Mouse (Mus musculus): ENCODE measurements at regions not wholly inside any gene's neighbourhood (a gene's known extent, or its start where the extent isn't known, plus 50 kb on each side); places are given as distances from the start of the nearest gene placed in this dataset.
"Not testable (repeated sequence)": the region's sequence is repeated elsewhere in the genome, so short reads cannot be mapped to it uniquely, and the experiment has no call there.

DNA sequence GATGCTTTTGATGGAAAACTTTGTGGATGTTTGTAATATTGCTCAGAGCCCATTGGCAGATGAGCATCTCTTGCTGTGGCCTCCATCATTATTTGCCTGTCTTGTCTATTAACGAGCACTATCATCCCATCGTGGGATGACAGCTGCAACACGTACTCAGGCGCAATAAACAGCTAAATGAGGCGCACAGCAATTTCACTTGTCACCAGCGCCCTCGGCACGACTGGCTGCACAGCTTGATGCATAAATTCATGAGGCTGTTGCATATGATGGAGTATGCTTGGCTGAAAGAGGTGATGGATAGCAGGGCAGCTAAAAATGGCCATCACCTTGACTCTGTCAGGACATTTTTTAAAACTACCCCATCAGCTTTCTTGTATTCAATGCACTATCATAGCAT, 853.1 kb upstream of the Pou3f2 start:
- no peaks in the 10 kb centered on the region for H3K27me3 ChIP-seq (replicated peaks; ENCODE audit: control insufficient read depth, insufficient read depth, low read length)
- DNase-seq (ENCODE audit: low spot score) (peak; percentile 8), ATAC-seq (ENCODE audit: low read depth) (no peak)
- H3K36me3 ChIP-seq (ENCODE audit: control insufficient read depth, insufficient read depth, low read length), result no peaks in the 10 kb centered on the region
- H3K4me2 ChIP-seq (ENCODE audit: low read depth, low read length), result no peak overlapping the region
- H3K4me3 ChIP-seq (ENCODE audit: low read depth, low read length), result no peak overlapping the region
- no peak overlapping the region for H3K27ac ChIP-seq (replicated peaks; ENCODE audit: low read depth, low read length)
- H3K9ac ChIP-seq (ENCODE audit: low read depth, low read length), result no peak overlapping the region
- 75% methylated on average over 8 of the region's 8 CpGs for WGBS
- no peaks in the 10 kb centered on the region for H3K9me3 ChIP-seq (ENCODE audit: control insufficient read depth, low read length)
- no peaks in the 10 kb centered on the region for H3K4me1 ChIP-seq (ENCODE audit: control insufficient read depth, insufficient read depth, low read length)

DNA sequence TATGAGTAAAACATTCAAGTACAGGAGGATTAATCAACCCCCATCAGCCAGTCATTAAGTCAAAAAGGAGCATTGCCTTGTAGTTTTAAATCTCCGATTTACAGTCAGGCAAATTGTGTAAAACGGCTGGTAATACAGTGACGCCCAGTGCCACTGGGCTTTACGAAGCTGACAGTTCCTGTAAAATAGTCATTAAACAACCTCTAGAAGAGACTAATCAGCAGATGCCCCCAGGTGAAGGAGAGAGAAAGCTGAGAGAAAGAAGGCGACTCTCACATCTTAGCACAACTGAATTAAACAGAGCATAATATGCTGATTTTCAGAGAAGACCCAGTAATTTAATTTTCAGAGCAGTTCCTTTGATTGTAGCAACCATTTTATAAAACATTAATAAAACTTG, 850.3 kb upstream of the Pou3f2 start:
- Histone ChIP-seq H3K27me3 (replicated peaks; ENCODE audit: control insufficient read depth, insufficient read depth, low read length) (no peaks in the 10 kb centered on the region), H3K9me3 (ENCODE audit: control insufficient read depth, low read length) (no peaks in the 10 kb centered on the region), H3K27ac (replicated peaks; ENCODE audit: low read depth, low read length) (no peak overlapping the region), H3K9ac (ENCODE audit: low read depth, low read length) (no peak overlapping the region), H3K4me1 (ENCODE audit: control insufficient read depth, insufficient read depth, low read length) (no peaks in the 10 kb centered on the region), H3K4me3 (ENCODE audit: low read depth, low read length) (no peak overlapping the region), H3K36me3 (ENCODE audit: control insufficient read depth, insufficient read depth, low read length) (no peaks in the 10 kb centered on the region), H3K4me2 (ENCODE audit: low read depth, low read length) (no peak overlapping the region)
- ATAC-seq (ENCODE audit: low read depth) (no peak), DNase-seq (ENCODE audit: low spot score) (no peak)
- WGBS, result 72% methylated on average over 5 of the region's 5 CpGs

DNA sequence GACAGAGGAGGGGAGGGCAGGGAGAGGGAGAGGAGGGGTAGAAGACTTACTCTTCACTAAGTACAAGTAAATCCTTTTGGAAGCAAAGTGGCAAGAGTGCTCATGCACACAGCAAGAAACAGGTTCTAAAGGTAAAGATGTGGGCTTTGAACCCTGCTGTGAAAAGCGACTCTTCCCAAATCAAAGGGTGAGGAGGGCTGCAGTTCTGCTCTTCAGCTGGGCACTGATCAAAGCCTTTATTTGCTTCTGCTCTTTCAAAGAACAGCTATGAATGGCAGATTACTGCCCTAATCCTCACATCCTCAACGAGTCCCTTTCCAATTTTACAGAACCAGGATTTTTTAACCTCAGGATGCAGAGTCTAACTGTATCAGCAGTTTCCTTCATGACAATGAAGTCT, 812.5 kb upstream of the Pou3f2 start:
- ATAC-seq (ENCODE audit: low read depth) (no peak), DNase-seq (ENCODE audit: low spot score) (no peak)
- H3K4me3 ChIP-seq (ENCODE audit: low read depth, low read length), result no peak overlapping the region
- H3K9ac ChIP-seq (ENCODE audit: low read depth, low read length), result no peak overlapping the region
- no peaks in the 10 kb centered on the region for H3K36me3 ChIP-seq (ENCODE audit: control insufficient read depth, insufficient read depth, low read length)
- no peak overlapping the region for H3K27ac ChIP-seq (replicated peaks; ENCODE audit: low read depth, low read length)
- H3K4me1 ChIP-seq (ENCODE audit: control insufficient read depth, insufficient read depth, low read length), result no peaks in the 10 kb centered on the region
- no peaks in the 10 kb centered on the region for H3K9me3 ChIP-seq (ENCODE audit: control insufficient read depth, low read length)
- H3K27me3 ChIP-seq (replicated peaks; ENCODE audit: control insufficient read depth, insufficient read depth, low read length), result no peaks in the 10 kb centered on the region
- WGBS, result 22% methylated on average over 2 of the region's 2 CpGs
- H3K4me2 ChIP-seq (ENCODE audit: low read depth, low read length), result no peak overlapping the region

DNA sequence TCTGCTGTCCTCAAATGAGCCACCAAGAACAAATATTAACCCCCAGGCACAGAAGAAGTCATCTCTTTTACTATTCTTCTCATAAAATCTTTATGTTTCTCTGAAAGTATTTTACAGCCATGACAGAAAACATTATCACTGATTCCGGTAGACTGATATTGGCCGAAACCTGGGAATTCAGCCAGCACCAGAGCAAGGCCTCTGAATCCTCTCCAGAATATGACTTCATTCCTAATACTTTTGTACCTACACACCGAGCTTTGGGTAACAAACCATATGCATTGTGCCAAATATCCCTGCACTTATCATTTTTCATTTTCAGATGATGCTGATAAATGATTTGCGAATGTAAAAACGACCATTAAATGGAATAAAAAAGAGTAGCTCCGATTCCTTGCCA, 791.9 kb upstream of the Pou3f2 start:
- H3K9ac ChIP-seq (ENCODE audit: low read depth, low read length), result no peak overlapping the region
- H3K27me3 ChIP-seq (replicated peaks; ENCODE audit: control insufficient read depth, insufficient read depth, low read length), result no peaks in the 10 kb centered on the region
- H3K4me2 ChIP-seq (ENCODE audit: low read depth, low read length), result no peak overlapping the region
- no peaks in the 10 kb centered on the region for H3K4me1 ChIP-seq (ENCODE audit: control insufficient read depth, insufficient read depth, low read length)
- no peak overlapping the region for H3K27ac ChIP-seq (replicated peaks; ENCODE audit: low read depth, low read length)
- no peaks in the 10 kb centered on the region for H3K9me3 ChIP-seq (ENCODE audit: control insufficient read depth, low read length)
- no peaks in the 10 kb centered on the region for H3K36me3 ChIP-seq (ENCODE audit: control insufficient read depth, insufficient read depth, low read length)
- 63% methylated on average over 6 of the region's 6 CpGs for WGBS
- no peak overlapping the region for H3K4me3 ChIP-seq (ENCODE audit: low read depth, low read length)
- ATAC-seq (ENCODE audit: low read depth) (no peak), DNase-seq (ENCODE audit: low spot score) (peak; percentile 27)

DNA sequence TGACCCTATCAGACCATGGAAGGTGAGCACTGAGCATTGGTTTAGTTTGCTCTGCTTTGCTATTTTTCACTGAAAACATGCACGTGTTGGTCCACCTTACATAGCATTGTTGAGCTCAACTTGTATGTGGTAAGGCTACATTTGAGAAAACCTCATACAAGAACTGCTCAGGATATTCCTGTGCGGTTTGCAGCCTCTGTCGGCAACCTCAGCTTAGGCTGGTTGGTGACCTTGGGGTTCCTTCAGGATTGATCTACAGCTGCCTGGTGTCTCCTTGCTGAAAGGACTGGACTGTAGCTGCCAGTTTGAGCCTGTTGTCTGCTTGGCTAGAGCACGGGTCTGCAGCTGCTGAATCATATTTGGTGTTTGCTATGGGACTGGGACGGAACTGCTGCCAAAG, 787.0 kb upstream of the Pou3f2 start:
- 64% methylated on average over 5 of the region's 5 CpGs for WGBS
- ATAC-seq (ENCODE audit: low read depth), result no peak

DNA sequence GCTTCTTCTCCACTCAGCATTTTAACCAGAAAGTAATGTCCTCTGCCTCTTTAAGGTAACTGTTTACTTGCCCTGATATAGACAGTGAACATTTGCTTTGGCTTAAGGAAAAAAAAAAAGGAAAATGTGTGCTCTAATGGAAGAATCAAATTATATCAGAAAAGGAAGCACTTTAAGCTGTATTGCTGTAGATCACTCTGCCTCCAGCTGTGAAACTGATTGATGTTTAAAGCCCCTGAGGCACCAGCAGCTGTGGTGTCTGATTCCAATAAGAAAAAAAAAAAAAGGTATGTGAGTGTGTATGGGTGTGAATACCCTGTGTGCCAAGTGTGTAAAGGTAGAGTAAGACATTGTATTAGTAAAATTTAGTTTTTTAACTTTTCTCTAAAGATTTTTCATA, 783.8 kb upstream of the Pou3f2 start:
- no peak for ATAC-seq (ENCODE audit: low read depth)
- no peak overlapping the region for H3K27ac ChIP-seq (replicated peaks; ENCODE audit: low read depth, low read length)
- DNase-seq (ENCODE audit: low spot score), result peak; percentile 0
- H3K9me3 ChIP-seq (ENCODE audit: control insufficient read depth, low read length), result no peaks in the 10 kb centered on the region
- H3K4me2 ChIP-seq (ENCODE audit: low read depth, low read length), result no peak overlapping the region
- H3K4me1 ChIP-seq (ENCODE audit: control insufficient read depth, insufficient read depth, low read length), result no peaks in the 10 kb centered on the region
- no peak overlapping the region for H3K9ac ChIP-seq (ENCODE audit: low read depth, low read length)
- no peaks in the 10 kb centered on the region for H3K27me3 ChIP-seq (replicated peaks; ENCODE audit: control insufficient read depth, insufficient read depth, low read length)
- H3K4me3 ChIP-seq (ENCODE audit: low read depth, low read length), result no peak overlapping the region
- no peaks in the 10 kb centered on the region for H3K36me3 ChIP-seq (ENCODE audit: control insufficient read depth, insufficient read depth, low read length)

More for the DNA sequence above, 787.0 kb upstream of the Pou3f2 start:
- no peaks in the 10 kb centered on the region for H3K9me3 ChIP-seq (ENCODE audit: control insufficient read depth, low read length)
- no peak overlapping the region for H3K4me2 ChIP-seq (ENCODE audit: low read depth, low read length)
- no peak overlapping the region for H3K27ac ChIP-seq (replicated peaks; ENCODE audit: low read depth, low read length)
- H3K9ac ChIP-seq (ENCODE audit: low read depth, low read length), result no peak overlapping the region
- peak; percentile 0 for DNase-seq (ENCODE audit: low spot score)
- no peak overlapping the region for H3K4me3 ChIP-seq (ENCODE audit: low read depth, low read length)
- no peaks in the 10 kb centered on the region for H3K4me1 ChIP-seq (ENCODE audit: control insufficient read depth, insufficient read depth, low read length)
- no peaks in the 10 kb centered on the region for H3K36me3 ChIP-seq (ENCODE audit: control insufficient read depth, insufficient read depth, low read length)
- no peaks in the 10 kb centered on the region for H3K27me3 ChIP-seq (replicated peaks; ENCODE audit: control insufficient read depth, insufficient read depth, low read length)

DNA sequence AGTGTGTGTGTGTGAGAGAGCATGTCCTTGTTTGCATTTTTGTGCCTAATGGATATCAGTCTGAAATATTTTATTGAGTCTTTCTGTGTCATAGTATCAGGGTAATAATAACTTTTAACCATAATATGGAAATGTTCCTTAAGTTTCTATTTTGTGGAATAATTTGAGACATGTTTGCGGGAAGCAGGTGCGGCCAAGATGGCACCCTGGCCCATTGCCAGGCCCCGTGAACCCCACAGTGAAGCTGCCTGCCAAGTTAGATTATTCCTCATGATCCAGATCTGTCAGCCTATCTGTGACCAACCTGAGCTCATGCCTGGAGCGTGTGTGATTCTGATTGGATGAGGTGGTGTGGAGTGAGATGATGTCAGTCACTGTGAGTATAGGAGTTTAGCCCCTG, 772.2 kb upstream of the Pou3f2 start:
- Histone ChIP-seq H3K4me2 (ENCODE audit: low read depth, low read length) (no peak overlapping the region), H3K27ac (replicated peaks; ENCODE audit: low read depth, low read length) (no peak overlapping the region), H3K4me1 (ENCODE audit: control insufficient read depth, insufficient read depth, low read length) (no peaks in the 10 kb centered on the region), H3K27me3 (replicated peaks; ENCODE audit: control insufficient read depth, insufficient read depth, low read length) (no peaks in the 10 kb centered on the region), H3K9ac (ENCODE audit: low read depth, low read length) (no peak overlapping the region), H3K36me3 (ENCODE audit: control insufficient read depth, insufficient read depth, low read length) (no peaks in the 10 kb centered on the region), H3K4me3 (ENCODE audit: low read depth, low read length) (no peak overlapping the region), H3K9me3 (ENCODE audit: control insufficient read depth, low read length) (peaks cover 10% of the 10 kb centered on the region; the same call in 1 of the 2 replicates)
- 83% methylated on average over 4 of the region's 4 CpGs for WGBS
- DNase-seq (ENCODE audit: low spot score) (no peak), ATAC-seq (ENCODE audit: low read depth) (no peak)

DNA sequence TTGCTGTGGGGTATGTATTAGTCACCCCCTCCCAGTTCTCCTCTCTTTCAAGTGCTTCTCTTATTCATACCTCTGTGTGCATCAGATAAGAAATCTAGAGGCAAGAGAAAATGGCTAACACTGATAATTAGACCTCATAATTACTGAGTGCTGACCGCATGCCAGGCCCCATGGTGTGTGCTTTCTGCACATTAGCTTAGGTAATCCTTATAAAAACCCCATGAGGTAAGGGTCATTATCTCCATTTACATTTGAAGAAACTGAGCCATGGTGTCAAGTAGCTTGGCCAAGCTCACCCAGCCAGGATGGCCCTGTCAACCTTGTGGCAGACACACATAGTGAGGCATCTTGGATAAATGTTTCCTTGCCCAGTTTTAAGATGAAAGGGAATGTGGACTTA, 746.8 kb upstream of the Pou3f2 start:
- Histone ChIP-seq H3K27me3 (replicated peaks; ENCODE audit: control insufficient read depth, insufficient read depth, low read length) (no peaks in the 10 kb centered on the region), H3K36me3 (ENCODE audit: control insufficient read depth, insufficient read depth, low read length) (no peaks in the 10 kb centered on the region), H3K9ac (ENCODE audit: low read depth, low read length) (no peak overlapping the region), H3K4me2 (ENCODE audit: low read depth, low read length) (no peak overlapping the region), H3K9me3 (ENCODE audit: control insufficient read depth, low read length) (no peaks in the 10 kb centered on the region), H3K4me3 (ENCODE audit: low read depth, low read length) (no peak overlapping the region), H3K4me1 (ENCODE audit: control insufficient read depth, insufficient read depth, low read length) (no peaks in the 10 kb centered on the region), H3K27ac (replicated peaks; ENCODE audit: low read depth, low read length) (no peak overlapping the region)
- DNase-seq (ENCODE audit: low spot score) (no peak), ATAC-seq (ENCODE audit: low read depth) (no peak)
- WGBS, result 46% methylated on average over 1 of the region's 1 CpGs

DNA sequence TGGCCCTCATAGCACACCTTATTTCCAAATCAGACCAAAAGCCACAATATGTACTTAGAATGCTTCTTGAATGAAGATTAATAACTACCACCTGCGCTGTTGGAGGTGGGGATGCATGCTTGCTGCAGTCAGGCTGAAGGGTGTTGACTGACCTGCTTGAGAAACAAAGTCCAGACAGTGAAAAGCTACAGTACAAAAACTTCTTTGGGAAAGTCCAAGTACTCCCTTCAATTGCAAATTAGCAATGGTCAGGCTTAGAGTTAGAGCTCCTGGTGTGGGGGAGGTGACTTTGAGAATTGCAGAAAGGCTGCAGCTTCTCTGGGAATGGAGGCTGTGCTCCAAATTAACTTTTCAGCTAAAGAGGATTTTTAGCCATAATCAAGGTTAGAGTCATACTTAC, 706.6 kb upstream of the Pou3f2 start:
- H3K27ac ChIP-seq (replicated peaks; ENCODE audit: low read depth, low read length); H3K9me3 ChIP-seq (ENCODE audit: control insufficient read depth, low read length); H3K27me3 ChIP-seq (replicated peaks; ENCODE audit: control insufficient read depth, insufficient read depth, low read length); H3K4me1 ChIP-seq (ENCODE audit: control insufficient read depth, insufficient read depth, low read length); H3K4me2 ChIP-seq (ENCODE audit: low read depth, low read length); H3K36me3 ChIP-seq (ENCODE audit: control insufficient read depth, insufficient read depth, low read length); H3K4me3 ChIP-seq (ENCODE audit: low read depth, low read length); H3K9ac ChIP-seq (ENCODE audit: low read depth, low read length); DNase-seq (ENCODE audit: low spot score); ATAC-seq (ENCODE audit: low read depth): not testable (repeated sequence)
- WGBS, result 97% methylated on average over 1 of the region's 1 CpGs
